Mouse (Mus musculus) adrenal gland, adult 2 months (tissue): ENCODE measurements at regions not wholly inside any gene's neighbourhood (a gene's known extent, or its start where the extent isn't known, plus 50 kb on each side); places are given as distances from the start of the nearest gene placed in this dataset.

Source experiments
- DNase-seq: peaks from one replicate; pipeline ENCODE4 v3.0.0; 2021

- DNase-seq, result no peak
These were observed 52.4 kb upstream of the Aldh1b1 start for GRCm38 (mm10) chr4:45746451-45746850.

- no peak for DNase-seq
These were observed 53.1 kb upstream of the Aldh1b1 start for GRCm38 (mm10) chr4:45745746-45746145.

GRCm38 (mm10) chr4:45744849-45745407 is 53.9 kb upstream of the Aldh1b1 start:
- DNase-seq, result no peak

- no peak for DNase-seq
These were observed 58.0 kb upstream of the Aldh1b1 start for GRCm38 (mm10) chr4:45740779-45741365.

GRCm38 (mm10) chr4:45740319-45740718 is 58.5 kb upstream of the Aldh1b1 start:
- DNase-seq, result no peak

GRCm38 (mm10) chr4:45739696-45740095 is 59.1 kb upstream of the Aldh1b1 start:
- peak; percentile 31 for DNase-seq

GRCm38 (mm10) chr4:45739168-45739567 is 59.7 kb upstream of the Aldh1b1 start:
- DNase-seq, result no peak

- DNase-seq, result no peak
These were observed 60.1 kb upstream of the Aldh1b1 start for GRCm38 (mm10) chr4:45738746-45739145.

GRCm38 (mm10) chr4:45736215-45736815 is 62.5 kb upstream of the Aldh1b1 start:
- DNase-seq, result no peak

GRCm38 (mm10) chr4:45734011-45734410 is 64.8 kb upstream of the Aldh1b1 start:
- peak; percentile 64 for DNase-seq

GRCm38 (mm10) chr4:45730862-45731831 is 67.7 kb upstream of the Aldh1b1 start:
- no peak for DNase-seq

- peak; percentile 70 for DNase-seq
These were observed 69.0 kb upstream of the Aldh1b1 start for GRCm38 (mm10) chr4:45729801-45730200.

- peak; percentile 80 for DNase-seq
These were observed 70.0 kb upstream of the Aldh1b1 start for GRCm38 (mm10) chr4:45728825-45729224.

- no peak for DNase-seq
These were observed 70.9 kb upstream of the Aldh1b1 start for GRCm38 (mm10) chr4:45727915-45728314.

GRCm38 (mm10) chr4:45727474-45727873 is 71.3 kb upstream of the Aldh1b1 start:
- no peak for DNase-seq

- DNase-seq, result no peak
These were observed 72.0 kb upstream of the Aldh1b1 start for GRCm38 (mm10) chr4:45726783-45727182.

GRCm38 (mm10) chr4:45725055-45725910 is 73.5 kb upstream of the Aldh1b1 start:
- no peak for DNase-seq

GRCm38 (mm10) chr4:45720352-45720751 is 78.5 kb upstream of the Aldh1b1 start:
- DNase-seq, result no peak

GRCm38 (mm10) chr4:45719564-45719963 is 79.3 kb upstream of the Aldh1b1 start:
- no peak for DNase-seq

GRCm38 (mm10) chr4:45715878-45716277 is 82.9 kb upstream of the Aldh1b1 start:
- DNase-seq, result no peak

GRCm38 (mm10) chr4:45713837-45714508 is 84.8 kb upstream of the Aldh1b1 start:
- no peak for DNase-seq
